Mouse (Mus musculus) stomach, embryonic 15.5 days (tissue): Measurements from ENCODE around the gene Alox5ap. TPM values are rescaled to one million over a fixed set of nuclear protein-coding genes. Genes with fewer than 3 reads are reported as not detected.

Experiments
- ATAC-seq: fragments of 200-750 bp; cut with Nextera tagmentation; 2 replicates; pipeline ENCODE4 v1.8.0; 2017; ENCODE audit warnings: low read depth, moderate number of reproducible peaks, moderate TSS enrichment; ENCODE audit not compliant: insufficient read depth, low FRiP score
- H3K27ac ChIP-seq: fragments of 300-500 bp; sonication (generic); 2 replicates; pipeline ENCODE4 v1.5.1; 2015; ENCODE audit warnings: mild to moderate bottlenecking, inconsistent platforms
- H3K27me3 ChIP-seq: fragments of 300-500 bp; sonication (generic); replicated peaks from 2 replicates; pipeline ENCODE4 v1.6.1; 2015; ENCODE audit warnings: inconsistent platforms
- H3K36me3 ChIP-seq: fragments of 300-500 bp; sonication (generic); 2 replicates; pipeline ENCODE4 v1.6.1; 2015; ENCODE audit warnings: inconsistent platforms
- H3K4me1 ChIP-seq: fragments of 300-500 bp; sonication (generic); 2 replicates; pipeline ENCODE4 v1.6.1; 2015; ENCODE audit warnings: inconsistent platforms
- H3K4me2 ChIP-seq: fragments of 300-500 bp; sonication (generic); 2 replicates; pipeline ENCODE4 v1.6.1; 2015; ENCODE audit warnings: mild to moderate bottlenecking, inconsistent platforms
- H3K4me3 ChIP-seq: fragments of 300-500 bp; sonication (generic); replicated peaks from 2 replicates; pipeline ENCODE4 v1.5.1; 2015; ENCODE audit warnings: inconsistent platforms
- H3K9ac ChIP-seq: fragments of 300-500 bp; sonication (generic); 2 replicates; pipeline ENCODE4 v1.6.1; 2015; ENCODE audit warnings: inconsistent platforms
- H3K9me3 ChIP-seq: fragments of 300-500 bp; sonication (generic); 2 replicates; pipeline ENCODE4 v1.6.1; 2016; ENCODE audit warnings: inconsistent platforms
- WGBS: fragments of 180-500 bp; shearing (Covaris S2); methylation state at CpG from one replicate; pipeline ENCODE4 v1.1.7; 2015; 5-methylcytosine and 5-hydroxymethylcytosine counted together
- polyA plus RNA-seq: library from polyadenylated mRNA; unstranded; fragments of >200 nt; fragmentation: Nextera tagmentation; extraction: Ambion mirVana; gene quantifications from 2 replicates; pipeline ENCODE4 v1.2.1, GENCODE M21; 2015

Alox5ap gene
- polyA plus RNA-seq: 26.1 and 32.2 TPM in 2 replicates

- H3K9ac ChIP-seq: no peak within 1 kb of the TSS
- H3K9me3 ChIP-seq: no peaks in the 10 kb centered on the region
- no peaks in the 10 kb centered on the region for H3K27me3 ChIP-seq
- H3K4me1 ChIP-seq: 0 out of 2 replicates have a peak, but pooled peaks cover 4% of the 10 kb centered on the region
- H3K4me3 ChIP-seq: 0 out of 2 replicates have a peak within 1 kb of the TSS, but pooled peaks have one; percentile 5
- H3K4me2 ChIP-seq: no peak within 1 kb of the TSS
- WGBS: 51% methylated on average over 4 of the region's 4 CpGs
- H3K36me3 ChIP-seq: no peaks in the 10 kb centered on the region
- no peak for ATAC-seq
- H3K27ac ChIP-seq: no peak within 1 kb of the TSS
Measured at GRCm38 (mm10) chr5:149264405-149264804, at the start of gene Alox5ap. Gene Alox5ap, plus strand, starts transcription at chr5:149264767.

GRCm38 (mm10) chr5:149215540-149215939 is 49.0 kb upstream of the Alox5ap start:
- Histone ChIP-seq H3K27ac (no peak overlapping the region), H3K27me3 (no peaks in the 10 kb centered on the region), H3K4me3 (no peak overlapping the region), H3K9me3 (no peaks in the 10 kb centered on the region), H3K9ac (no peak overlapping the region), H3K4me1 (no peaks in the 10 kb centered on the region), H3K4me2 (no peak overlapping the region), H3K36me3 (peaks cover 35% of the 10 kb centered on the region)
- WGBS: 99% methylated on average over 7 of the region's 7 CpGs
- no peak for ATAC-seq

- Histone ChIP-seq H3K9ac (no peak overlapping the region), H3K4me2 (no peak overlapping the region), H3K27ac (no peak overlapping the region), H3K27me3 (no peaks in the 10 kb centered on the region), H3K36me3 (peaks cover 24% of the 10 kb centered on the region), H3K9me3 (no peaks in the 10 kb centered on the region), H3K4me3 (no peak overlapping the region), H3K4me1 (no peaks in the 10 kb centered on the region)
- ATAC-seq: no peak
- 70% methylated on average over 6 of the region's 6 CpGs for WGBS
Measured at GRCm38 (mm10) chr5:149217524-149218357, 46.8 kb upstream of the Alox5ap start.

- ATAC-seq: no peak
- WGBS: 70% methylated on average over 3 of the region's 3 CpGs
Measured at GRCm38 (mm10) chr5:149219493-149219892, 45.1 kb upstream of the Alox5ap start.

GRCm38 (mm10) chr5:149221355-149221754 is 43.2 kb upstream of the Alox5ap start:
- Histone ChIP-seq H3K4me1 (no peaks in the 10 kb centered on the region), H3K27me3 (no peaks in the 10 kb centered on the region), H3K9ac (no peak overlapping the region), H3K36me3 (no peaks in the 10 kb centered on the region), H3K27ac (no peak overlapping the region), H3K4me2 (no peak overlapping the region), H3K9me3 (no peaks in the 10 kb centered on the region), H3K4me3 (no peak overlapping the region)
- WGBS: 85% methylated on average over 4 of the region's 4 CpGs
- no peak for ATAC-seq

More at GRCm38 (mm10) chr5:149219493-149219892, 45.1 kb upstream of the Alox5ap start:
- H3K27ac ChIP-seq: no peak overlapping the region
- H3K27me3 ChIP-seq: no peaks in the 10 kb centered on the region
- H3K9me3 ChIP-seq: no peaks in the 10 kb centered on the region
- peaks cover 12% of the 10 kb centered on the region for H3K36me3 ChIP-seq
- no peak overlapping the region for H3K4me2 ChIP-seq
- H3K9ac ChIP-seq: no peak overlapping the region
- no peak overlapping the region for H3K4me3 ChIP-seq
- no peaks in the 10 kb centered on the region for H3K4me1 ChIP-seq

GRCm38 (mm10) chr5:149224666-149225065 is 39.9 kb upstream of the Alox5ap start:
- Histone ChIP-seq H3K27ac (no peak overlapping the region), H3K4me1 (no peaks in the 10 kb centered on the region), H3K9me3 (no peaks in the 10 kb centered on the region), H3K36me3 (no peaks in the 10 kb centered on the region), H3K27me3 (no peaks in the 10 kb centered on the region), H3K4me2 (peak overlapping the region; percentile 13; the same call in 1 of the 2 replicates), H3K4me3 (no peak overlapping the region), H3K9ac (no peak overlapping the region)
- ATAC-seq: no peak
- WGBS: 10% methylated on average over 7 of the region's 7 CpGs

GRCm38 (mm10) chr5:149228700-149229618 is 35.6 kb upstream of the Alox5ap start:
- Histone ChIP-seq H3K4me3 (peak overlapping the region; percentile 50), H3K36me3 (no peaks in the 10 kb centered on the region), H3K9ac (peak overlapping the region; percentile 19; the same call in 1 of the 2 replicates), H3K4me2 (peak overlapping the region; percentile 44), H3K4me1 (no peaks in the 10 kb centered on the region), H3K9me3 (no peaks in the 10 kb centered on the region), H3K27me3 (no peaks in the 10 kb centered on the region), H3K27ac (peak overlapping the region; percentile 90)
- WGBS: 2% methylated on average over 55 of the region's 55 CpGs
- ATAC-seq: peak; percentile 100

- Histone ChIP-seq H3K9me3 (no peaks in the 10 kb centered on the region), H3K4me2 (peak overlapping the region; percentile 44), H3K9ac (peak overlapping the region; percentile 19; the same call in 1 of the 2 replicates), H3K27me3 (no peaks in the 10 kb centered on the region), H3K4me3 (peak overlapping the region; percentile 50), H3K27ac (peak overlapping the region; percentile 90), H3K4me1 (no peaks in the 10 kb centered on the region), H3K36me3 (no peaks in the 10 kb centered on the region)
- 74% methylated on average over 18 of the region's 18 CpGs for WGBS
- ATAC-seq: no peak
Measured at GRCm38 (mm10) chr5:149229619-149230339, 34.8 kb upstream of the Alox5ap start.

- H3K4me1 ChIP-seq: no peaks in the 10 kb centered on the region
- H3K4me3 ChIP-seq: no peak overlapping the region
- no peak overlapping the region for H3K9ac ChIP-seq
- H3K27ac ChIP-seq: no peak overlapping the region
- WGBS: 81% methylated on average over 7 of the region's 7 CpGs
- no peaks in the 10 kb centered on the region for H3K27me3 ChIP-seq
- no peak overlapping the region for H3K4me2 ChIP-seq
- no peaks in the 10 kb centered on the region for H3K36me3 ChIP-seq
- no peak for ATAC-seq
- H3K9me3 ChIP-seq: no peaks in the 10 kb centered on the region
Measured at GRCm38 (mm10) chr5:149235002-149235401, 29.6 kb upstream of the Alox5ap start.

GRCm38 (mm10) chr5:149237221-149237950 is 27.2 kb upstream of the Alox5ap start:
- Histone ChIP-seq H3K36me3 (no peaks in the 10 kb centered on the region), H3K4me1 (no peaks in the 10 kb centered on the region), H3K4me3 (no peak overlapping the region), H3K27me3 (no peaks in the 10 kb centered on the region), H3K4me2 (no peak overlapping the region), H3K9me3 (no peaks in the 10 kb centered on the region), H3K27ac (no peak overlapping the region), H3K9ac (no peak overlapping the region)
- ATAC-seq: no peak
- 77% methylated on average over 24 of the region's 24 CpGs for whole genome bisulfite sequencing

GRCm38 (mm10) chr5:149242467-149242866 is 22.1 kb upstream of the Alox5ap start:
- WGBS: 89% methylated on average over 5 of the region's 5 CpGs

More at GRCm38 (mm10) chr5:149242467-149242866, 22.1 kb upstream of the Alox5ap start:
- no peak overlapping the region for H3K9ac ChIP-seq
- H3K27me3 ChIP-seq: no peaks in the 10 kb centered on the region
- H3K36me3 ChIP-seq: no peaks in the 10 kb centered on the region
- H3K4me1 ChIP-seq: peaks cover 16% of the 10 kb centered on the region
- H3K27ac ChIP-seq: no peak overlapping the region
- no peaks in the 10 kb centered on the region for H3K9me3 ChIP-seq
- no peak for ATAC-seq
- H3K4me2 ChIP-seq: no peak overlapping the region
- H3K4me3 ChIP-seq: no peak overlapping the region
